8 mouse cellular contexts compared by ENCODE assay signal in the genomic region with DNA sequence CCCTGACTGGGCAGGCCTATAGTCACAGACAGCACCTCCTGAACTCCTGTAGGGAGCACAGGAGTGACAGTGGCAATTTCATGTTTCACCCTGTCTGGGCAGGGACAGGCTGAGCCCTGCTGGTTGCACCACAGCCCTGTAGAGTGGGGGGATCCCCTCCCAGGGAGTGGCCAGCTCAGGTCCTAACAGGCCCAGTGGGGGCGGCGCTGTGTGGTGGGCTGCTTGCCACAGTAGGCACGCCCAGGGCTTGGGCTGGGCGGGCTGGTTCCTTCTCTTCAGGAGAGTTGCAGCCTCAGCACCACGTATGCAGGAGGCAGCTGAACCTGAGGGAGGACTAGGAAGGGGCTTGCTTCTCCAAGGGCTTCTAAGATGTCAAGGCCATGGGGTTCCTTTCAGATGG. TPM values are rescaled to one million over a fixed set of nuclear protein-coding genes. Genes with fewer than 3 reads are reported as not detected.
DNase-seq lines count a peak whose midpoint lies in the region; ATAC-seq lines count a peak whose summit lies in the region.

No protein-coding gene starts in this region.

- H3K9me3 ChIP-seq in midbrain, embryonic 12.5 days: no peaks in the 10 kb centered on the region
- H3K9me3 ChIP-seq in midbrain, embryonic 11.5 days (ENCODE audit: control insufficient read depth, low read length): no peaks in the 10 kb centered on the region
- H3K9me3 ChIP-seq in forebrain, embryonic 13.5 days (replicated peaks): no peaks in the 10 kb centered on the region
- H3K9me3 ChIP-seq in kidney, embryonic 16.5 days (ENCODE audit: low read length): no peaks in the 10 kb centered on the region
- H3K9me3 ChIP-seq in stomach, embryonic 16.5 days (replicated peaks; ENCODE audit: control insufficient read depth, low read length): no peaks in the 10 kb centered on the region

- no peak overlapping the region; the same call in 1 of the 2 replicates for H3K4me2 ChIP-seq in midbrain, embryonic 12.5 days (replicated peaks)
- H3K4me2 ChIP-seq in midbrain, embryonic 11.5 days: no peak overlapping the region
- H3K4me2 ChIP-seq in forebrain, embryonic 13.5 days: peak overlapping the region; percentile 54
- H3K4me2 ChIP-seq in kidney, embryonic 16.5 days (replicated peaks; ENCODE audit: low read depth, low read length): 0 out of 2 replicates have a peak overlapping the region, but pooled peaks have one; percentile 58
- H3K4me2 ChIP-seq in stomach, embryonic 16.5 days (ENCODE audit: low read depth, low read length): peak overlapping the region; percentile 59

- no peak overlapping the region for H3K4me3 ChIP-seq in midbrain, embryonic 12.5 days
- no peak overlapping the region for H3K4me3 ChIP-seq in midbrain, embryonic 11.5 days (ENCODE audit: low read depth, low read length)
- no peak overlapping the region for H3K4me3 ChIP-seq in forebrain, embryonic 13.5 days
- H3K4me3 ChIP-seq in kidney, embryonic 16.5 days (ENCODE audit: low read length): no peak overlapping the region
- peak overlapping the region; percentile 38; the same call in 1 of the 2 replicates for H3K4me3 ChIP-seq in stomach, embryonic 16.5 days (replicated peaks; ENCODE audit: low read length)

- H3K36me3 ChIP-seq in midbrain, embryonic 12.5 days: no peaks in the 10 kb centered on the region
- H3K36me3 ChIP-seq in midbrain, embryonic 11.5 days (ENCODE audit: control insufficient read depth, insufficient read depth, low read length): no peaks in the 10 kb centered on the region
- no peaks in the 10 kb centered on the region for H3K36me3 ChIP-seq in forebrain, embryonic 13.5 days (ENCODE audit: poor library complexity, severe bottlenecking)
- no peaks in the 10 kb centered on the region for H3K36me3 ChIP-seq in kidney, embryonic 16.5 days (ENCODE audit: insufficient read depth, low read length)
- no peaks in the 10 kb centered on the region for H3K36me3 ChIP-seq in stomach, embryonic 16.5 days (ENCODE audit: control insufficient read depth, insufficient read depth, low read length)

- H3K27me3 ChIP-seq in midbrain, embryonic 12.5 days: peaks cover 11% of the 10 kb centered on the region
- no peaks in the 10 kb centered on the region for H3K27me3 ChIP-seq in midbrain, embryonic 11.5 days (ENCODE audit: control insufficient read depth, insufficient read depth, low read length)
- no peaks in the 10 kb centered on the region for H3K27me3 ChIP-seq in forebrain, embryonic 13.5 days
- no peaks in the 10 kb centered on the region for H3K27me3 ChIP-seq in kidney, embryonic 16.5 days (ENCODE audit: insufficient read depth, low read length)
- H3K27me3 ChIP-seq in stomach, embryonic 16.5 days (ENCODE audit: control insufficient read depth, insufficient read depth, low read length): no peaks in the 10 kb centered on the region

- no peak for DNase-seq in midbrain, embryonic 11.5 days (ENCODE audit: low spot score, missing footprints)
- DNase-seq in lung, postnatal 36 days: peak; percentile 92
- no peak for DNase-seq in retina, embryonic 14.5 days (ENCODE audit: low spot score)

- 37% methylated on average over 5 of the region's 5 CpGs for WGBS in midbrain, embryonic 12.5 days
- WGBS in midbrain, embryonic 11.5 days: 32% methylated on average over 5 of the region's 5 CpGs
- 28% methylated on average over 5 of the region's 5 CpGs for WGBS in forebrain, embryonic 13.5 days
- 44% methylated on average over 5 of the region's 5 CpGs for WGBS in kidney, embryonic 16.5 days
- WGBS in stomach, embryonic 16.5 days: 46% methylated on average over 5 of the region's 5 CpGs

- H3K4me1 ChIP-seq in midbrain, embryonic 12.5 days: peaks cover 63% of the 10 kb centered on the region
- peaks cover 43% of the 10 kb centered on the region for H3K4me1 ChIP-seq in midbrain, embryonic 11.5 days (ENCODE audit: control insufficient read depth, insufficient read depth, low read length)
- H3K4me1 ChIP-seq in forebrain, embryonic 13.5 days: peaks cover 84% of the 10 kb centered on the region
- peaks cover 50% of the 10 kb centered on the region for H3K4me1 ChIP-seq in kidney, embryonic 16.5 days (ENCODE audit: insufficient read depth, low read length)
- peaks cover 44% of the 10 kb centered on the region for H3K4me1 ChIP-seq in stomach, embryonic 16.5 days (ENCODE audit: control insufficient read depth, insufficient read depth, low read length)

- no peak for ATAC-seq in midbrain, embryonic 12.5 days (ENCODE audit: low FRiP score, low read depth)
- no peak for ATAC-seq in midbrain, embryonic 11.5 days (ENCODE audit: low FRiP score)
- ATAC-seq in forebrain, embryonic 13.5 days: no peak
- ATAC-seq in kidney, embryonic 16.5 days (ENCODE audit: low FRiP score, low TSS enrichment): peak; percentile 36; the same call in 1 of the 2 replicates
- ATAC-seq in stomach, embryonic 16.5 days (ENCODE audit: insufficient read depth, low FRiP score): peak; percentile 78
- no peak for ATAC-seq in frontal cortex, adult (ENCODE audit: low TSS enrichment)

- peak overlapping the region; percentile 84; the same call in 1 of the 2 replicates for H3K27ac ChIP-seq in midbrain, embryonic 12.5 days (replicated peaks)
- H3K27ac ChIP-seq in midbrain, embryonic 11.5 days (ENCODE audit: low read depth, low read length): no peak overlapping the region; the same call in 1 of the 2 replicates
- peak overlapping the region; percentile 90 for H3K27ac ChIP-seq in forebrain, embryonic 13.5 days
- H3K27ac ChIP-seq in kidney, embryonic 16.5 days (ENCODE audit: low read length): peak overlapping the region; percentile 91
- peak overlapping the region; percentile 96 for H3K27ac ChIP-seq in stomach, embryonic 16.5 days (ENCODE audit: low read length)

- H3K9ac ChIP-seq in midbrain, embryonic 12.5 days (replicated peaks): 0 out of 2 replicates have a peak overlapping the region, but pooled peaks have one; percentile 4
- H3K9ac ChIP-seq in midbrain, embryonic 11.5 days (ENCODE audit: low read length): no peak overlapping the region; the same call in 1 of the 2 replicates
- peak overlapping the region; percentile 55 for H3K9ac ChIP-seq in forebrain, embryonic 13.5 days
- H3K9ac ChIP-seq in kidney, embryonic 16.5 days (replicated peaks; ENCODE audit: low read length): no peak overlapping the region
- H3K9ac ChIP-seq in stomach, embryonic 16.5 days (ENCODE audit: low read length): peak overlapping the region; percentile 68; the same call in 1 of the 2 replicates

RNA-seq across cellular contexts. Expression of a gene that starts 4.8 kb away (rescaled TPM):
- polyA plus RNA-seq in midbrain, embryonic 12.5 days (2016; fragmentation: Nextera tagmentation; extraction: Ambion mirVana): 17.7 and 20.9 TPM in 2 replicates
- polyA plus RNA-seq in midbrain, embryonic 11.5 days (2014; fragmentation: Nextera tagmentation; extraction: Ambion mirVana): 9.6 and 10.5 TPM in 2 replicates
- 20.7 and 22.3 TPM in 2 replicates for polyA plus RNA-seq in forebrain, embryonic 13.5 days (2015; fragmentation: Nextera tagmentation; extraction: Ambion mirVana)
- polyA plus RNA-seq in kidney, embryonic 16.5 days (2015; fragmentation: Nextera tagmentation; extraction: Ambion mirVana): 17.7 and 23.7 TPM in 2 replicates
- polyA plus RNA-seq in stomach, embryonic 16.5 days (2015; fragmentation: Nextera tagmentation; extraction: Ambion mirVana): 19.7 and 23.7 TPM in 2 replicates

RNA-seq across cellular contexts. Expression of a gene that starts 41.2 kb away (rescaled TPM):
- 41.3 and 42.3 TPM in 2 replicates for polyA plus RNA-seq in midbrain, embryonic 12.5 days (2016; fragmentation: Nextera tagmentation; extraction: Ambion mirVana)
- 49.8 and 55.0 TPM in 2 replicates for polyA plus RNA-seq in midbrain, embryonic 11.5 days (2014; fragmentation: Nextera tagmentation; extraction: Ambion mirVana)
- polyA plus RNA-seq in forebrain, embryonic 13.5 days (2015; fragmentation: Nextera tagmentation; extraction: Ambion mirVana): 34.4 and 37.8 TPM in 2 replicates
- polyA plus RNA-seq in kidney, embryonic 16.5 days (2015; fragmentation: Nextera tagmentation; extraction: Ambion mirVana): 131 and 144 TPM in 2 replicates
- polyA plus RNA-seq in stomach, embryonic 16.5 days (2015; fragmentation: Nextera tagmentation; extraction: Ambion mirVana): 141 and 167 TPM in 2 replicates

RNA-seq across cellular contexts. Expression of a gene that starts 41.2 kb away (rescaled TPM):
- polyA plus RNA-seq in midbrain, embryonic 12.5 days (2016; fragmentation: Nextera tagmentation; extraction: Ambion mirVana): 4.0 and 4.6 TPM in 2 replicates
- polyA plus RNA-seq in midbrain, embryonic 11.5 days (2014; fragmentation: Nextera tagmentation; extraction: Ambion mirVana): 3.8 and 4.5 TPM in 2 replicates
- polyA plus RNA-seq in forebrain, embryonic 13.5 days (2015; fragmentation: Nextera tagmentation; extraction: Ambion mirVana): 3.3 and 3.8 TPM in 2 replicates
- 3.5 and 4.0 TPM in 2 replicates for polyA plus RNA-seq in kidney, embryonic 16.5 days (2015; fragmentation: Nextera tagmentation; extraction: Ambion mirVana)
- polyA plus RNA-seq in stomach, embryonic 16.5 days (2015; fragmentation: Nextera tagmentation; extraction: Ambion mirVana): 4.0 and 4.7 TPM in 2 replicates

RNA-seq across cellular contexts. Expression of a gene that starts 54.7 kb away (rescaled TPM):
- polyA plus RNA-seq in midbrain, embryonic 12.5 days (2016; fragmentation: Nextera tagmentation; extraction: Ambion mirVana): 1.9 and 2.4 TPM in 2 replicates
- 0.53 and 0.91 TPM in 2 replicates for polyA plus RNA-seq in midbrain, embryonic 11.5 days (2014; fragmentation: Nextera tagmentation; extraction: Ambion mirVana)
- polyA plus RNA-seq in forebrain, embryonic 13.5 days (2015; fragmentation: Nextera tagmentation; extraction: Ambion mirVana): 0.97 and 1.8 TPM in 2 replicates
- polyA plus RNA-seq in kidney, embryonic 16.5 days (2015; fragmentation: Nextera tagmentation; extraction: Ambion mirVana): 0.87 and 1.4 TPM in 2 replicates
- polyA plus RNA-seq in stomach, embryonic 16.5 days (2015; fragmentation: Nextera tagmentation; extraction: Ambion mirVana): 0.56 and 1.1 TPM in 2 replicates

Comparison
In these comparisons a context has a peak if more than half of its experiments do, and no peak if none do; other contexts are left out.
1. H3K9ac ChIP-seq: peak in midbrain, embryonic 12.5 days (single experiment), forebrain, embryonic 13.5 days (single experiment) and stomach, embryonic 16.5 days (single experiment); none in midbrain, embryonic 11.5 days (single experiment) and kidney, embryonic 16.5 days (single experiment).
2. ATAC-seq: peak in kidney, embryonic 16.5 days (single experiment) and stomach, embryonic 16.5 days (single experiment); none in midbrain, embryonic 12.5 days (single experiment), midbrain, embryonic 11.5 days (single experiment), forebrain, embryonic 13.5 days (single experiment) and frontal cortex, adult (single experiment).
3. H3K4me2 ChIP-seq: peak in forebrain, embryonic 13.5 days (single experiment), kidney, embryonic 16.5 days (single experiment) and stomach, embryonic 16.5 days (single experiment); none in midbrain, embryonic 12.5 days (single experiment) and midbrain, embryonic 11.5 days (single experiment).